Mouse (Mus musculus) cerebellum, adult 2 months (tissue): Measurements from ENCODE around the gene Hmcn2.

Experiments
- CTCF ChIP-seq: fragments of 200-500 bp; IDR thresholded peaks from 2 replicates; pipeline ENCODE4 v1.5.1; 2011; ENCODE audit warnings: low read depth, mild to moderate bottlenecking, control low read depth, low read length, moderate library complexity, borderline replicate concordance; ENCODE audit not compliant: insufficient read depth
- POLR2A ChIP-seq: fragments of 200-500 bp; IDR thresholded peaks from 2 replicates; pipeline ENCODE4 v1.6.1; 2011; ENCODE audit warnings: low read length, control low read depth, borderline replicate concordance; ENCODE audit not compliant: insufficient read depth

GRCm38 (mm10) chr2:31341726-31342535, 27.7 kb downstream of the Hmcn2 start:
- TF ChIP-seq CTCF (no peak), POLR2A (no peak)
